Mouse (Mus musculus) ES-CJ7 (cell line): ENCODE results near the gene Cpn1.

ENCODE experiments used
- DNase-seq: peaks from one replicate; pipeline ENCODE4 v3.0.0; 2011; ENCODE audit warnings: low read depth, low spot score

The Cpn1 gene

DNA sequence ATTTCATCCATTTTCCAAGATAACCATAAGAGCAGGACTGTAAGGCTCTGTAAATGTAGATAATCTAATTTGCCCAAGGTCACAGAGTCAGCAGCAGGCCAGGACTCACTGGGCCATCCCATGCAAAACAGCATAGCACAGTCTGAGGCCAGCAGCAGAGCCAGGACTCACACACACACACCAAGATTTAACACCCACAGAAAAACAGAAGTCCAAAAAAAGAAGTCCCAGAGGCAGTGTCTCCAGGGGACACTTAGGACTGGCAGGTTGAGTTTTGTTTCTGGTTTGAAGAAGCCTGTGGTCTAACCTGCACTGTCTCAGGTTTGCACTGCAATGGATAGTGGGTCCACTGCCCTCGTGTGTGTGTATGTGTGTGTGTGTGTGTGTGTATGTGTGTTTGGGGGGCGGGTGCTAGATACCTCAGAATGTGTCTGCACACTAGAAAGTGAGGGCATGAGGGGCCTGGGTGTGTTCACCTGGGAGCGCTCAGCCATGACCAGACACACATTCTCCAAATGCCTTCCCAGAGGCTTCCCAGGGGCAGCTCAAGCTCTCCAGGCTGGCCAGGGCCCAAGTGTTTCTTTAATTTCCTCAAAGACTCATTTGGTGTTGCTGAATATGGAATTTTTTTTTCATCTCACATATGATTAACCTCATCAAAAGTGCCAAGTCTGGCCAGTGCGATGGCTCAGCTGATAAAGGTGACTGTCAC lies 73.4 kb downstream of the Cpn1 start:
- DNase-seq, result no peak

DNA sequence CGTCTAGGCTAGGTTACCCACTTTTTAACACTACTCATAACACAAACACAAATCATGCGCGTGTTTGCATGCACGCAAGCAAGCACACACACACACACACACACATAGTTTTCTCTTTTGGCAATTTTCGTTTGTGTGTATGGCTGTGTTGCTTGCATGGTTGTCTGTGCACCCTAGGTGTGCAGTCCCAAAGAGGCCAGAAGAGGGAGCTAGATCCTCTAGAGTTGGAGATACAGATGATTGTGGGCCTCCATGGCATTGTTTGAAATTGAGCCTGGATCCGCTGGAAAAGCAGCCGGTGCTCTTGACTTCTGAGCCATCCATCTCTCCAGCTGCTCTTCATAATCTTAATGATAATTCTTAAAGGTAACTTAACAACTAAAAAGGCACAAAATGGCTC lies 79.9 kb downstream of the Cpn1 start:
- DNase-seq, result peak; percentile 62
